ENCODE assay signal across 16 mouse cellular contexts in the genomic region with DNA sequence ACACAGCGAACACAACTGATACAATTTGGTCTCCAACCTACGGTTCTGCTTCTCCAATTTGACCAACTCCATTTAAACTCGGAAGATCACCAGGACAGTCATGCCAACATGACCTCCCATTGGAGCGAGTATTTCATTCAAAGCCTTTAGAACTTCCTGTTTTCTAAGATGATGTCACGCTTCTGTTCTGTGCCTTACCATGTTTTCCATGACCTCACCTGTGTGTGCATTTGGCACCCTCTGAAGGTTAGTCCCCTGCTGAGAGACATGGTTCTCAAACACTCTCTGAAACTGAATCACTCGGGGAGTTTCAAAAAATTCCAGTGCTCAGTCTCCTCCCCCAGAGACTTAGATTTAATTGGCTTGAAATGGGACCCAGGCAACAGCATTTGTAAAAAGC. TPM values are rescaled to one million over a fixed set of nuclear protein-coding genes. Genes with fewer than 3 reads are reported as not detected.
"Had no signal": no experiment of that assay in that cellular context is flagged by ENCODE, and none has a peak within 500 bp of the region (broad histone marks: within the 10 kb centered on the region; RNA-seq: fewer than 3 reads in every experiment).

No protein-coding gene starts in this region.

- H3K9me3 ChIP-seq: limb, embryonic 12.5 days; liver, embryonic 13.5 days; midbrain, embryonic 12.5 days; neural tube, embryonic 15.5 days had no signal

- H3K27me3 ChIP-seq: midbrain, embryonic 12.5 days; neural tube, embryonic 15.5 days had no signal

- ATAC-seq: intestine, embryonic 16.5 days; lung, postnatal 0 days had no signal

- DNase-seq: kidney, adult 8-10 months; kidney, postnatal 4 days; liver; liver, embryonic 13.5 days; lung, adult 2 months; lung, postnatal 4 days; right cerebral cortex, postnatal 14 days; thymus, postnatal 25 days had no signal

- H3K4me1 ChIP-seq: liver, embryonic 13.5 days; midbrain, embryonic 12.5 days; neural tube, embryonic 15.5 days had no signal

- H3K4me3 ChIP-seq: layer of hippocampus, adult 2 months; limb, embryonic 12.5 days; liver, embryonic 13.5 days; midbrain, embryonic 12.5 days; neural tube, embryonic 15.5 days had no signal

- H3K9ac ChIP-seq: limb, embryonic 12.5 days; liver, embryonic 13.5 days; midbrain, embryonic 12.5 days; neural tube, embryonic 15.5 days had no signal

- H3K27ac ChIP-seq: kidney, postnatal 0 days; layer of hippocampus, adult 2 months; limb, embryonic 12.5 days; liver, embryonic 13.5 days; midbrain, embryonic 12.5 days; neural tube, embryonic 15.5 days had no signal

- H3K4me2 ChIP-seq: limb, embryonic 12.5 days; liver, embryonic 13.5 days; midbrain, embryonic 12.5 days; neural tube, embryonic 15.5 days had no signal

- H3K36me3 ChIP-seq: limb, embryonic 12.5 days; liver, embryonic 13.5 days; midbrain, embryonic 12.5 days; neural tube, embryonic 15.5 days had no signal

RNA-seq across cellular contexts. Expression of gene Crb2, which starts 59.8 kb away (rescaled TPM):
- total RNA-seq: megakaryocyte-erythroid progenitor cell, adult 5-6 weeks had no signal
